9 mouse cellular contexts compared by ENCODE assay signal in genomic region chrX:109014166-109014565, GRCm38 (mm10). TPM values are rescaled to one million over a fixed set of nuclear protein-coding genes. Genes with fewer than 3 reads are reported as not detected.
A peak's percentile ranks its signal among the peaks of the same experiment; 100 is the strongest.
DNase-seq lines count a peak whose midpoint lies in the region; ATAC-seq and TF ChIP-seq lines count a peak whose summit lies in the region.
"Had no signal": no experiment of that assay in that cellular context is flagged by ENCODE, and none has a peak within 500 bp of the region (broad histone marks: within the 10 kb centered on the region; RNA-seq: fewer than 3 reads in every experiment).

No protein-coding gene starts in this region.

- 39% methylated on average over 4 of the region's 4 CpGs for WGBS in forebrain, embryonic 10.5 days
- WGBS in forebrain, embryonic 11.5 days: 29% methylated on average over 4 of the region's 4 CpGs
- 36% methylated on average over 4 of the region's 4 CpGs for WGBS in forebrain, postnatal 0 days
- 37% methylated on average over 4 of the region's 4 CpGs for WGBS in macrophage (ENCODE audit: missing documents)

- DNase-seq in forebrain, embryonic 10.5 days (ENCODE audit: extremely low spot score, low spot score): no peak
- no peak for DNase-seq in forebrain, embryonic 11.5 days (ENCODE audit: low spot score)
- peak; percentile 24 for DNase-seq in CD4-positive helper T cell, adult 2 months (ENCODE audit: low read depth, low spot score)
- peak; percentile 0 for DNase-seq in forebrain, postnatal 0 days
- no peak for DNase-seq in gastrocnemius, postnatal 25 days
- DNase-seq in gastrocnemius, postnatal 4 days (ENCODE audit: low spot score in 2 of 2): no peak
- no peak for DNase-seq in thymus, postnatal 25 days

- no peak overlapping the region for H3K9ac ChIP-seq in forebrain, embryonic 11.5 days (ENCODE audit: low read length)
- H3K9ac ChIP-seq in forebrain, postnatal 0 days: 0 out of 2 replicates have a peak overlapping the region, but pooled peaks have one; percentile 33

- ATAC-seq in forebrain, embryonic 11.5 days (replicated peaks; ENCODE audit: low FRiP score): no peak
- no peak for ATAC-seq in forebrain, postnatal 0 days

- peak overlapping the region; percentile 54 for H3K4me3 ChIP-seq in forebrain, embryonic 10.5 days
- no peak overlapping the region for H3K4me3 ChIP-seq in forebrain, embryonic 11.5 days (ENCODE audit: low read depth, low read length)
- H3K4me3 ChIP-seq in forebrain, postnatal 0 days (ENCODE audit: low read depth, low read length): peak overlapping the region; percentile 48
- H3K4me3 ChIP-seq in macrophage (ENCODE audit: inconsistent target): peak overlapping the region; percentile 51

- H3K27me3 ChIP-seq in forebrain, embryonic 10.5 days (ENCODE audit: poor library complexity, severe bottlenecking): no peaks in the 10 kb centered on the region
- no peaks in the 10 kb centered on the region for H3K27me3 ChIP-seq in forebrain, embryonic 11.5 days (ENCODE audit: control insufficient read depth, insufficient read depth, low read length)
- no peaks in the 10 kb centered on the region for H3K27me3 ChIP-seq in forebrain, postnatal 0 days (ENCODE audit: insufficient read depth, low read length)

- H3K4me2 ChIP-seq in forebrain, embryonic 11.5 days (ENCODE audit: low read depth, low read length, severe bottlenecking): no peak overlapping the region
- H3K4me2 ChIP-seq in forebrain, postnatal 0 days (ENCODE audit: low read depth): peak overlapping the region; percentile 51; the same call in 1 of the 2 replicates

- no peak for TF ChIP-seq CTCF in forebrain, postnatal 0 days (IDR thresholded peaks at IDR 0.05; ENCODE audit: low read depth)

- H3K79me2 ChIP-seq in macrophage (ENCODE audit: inconsistent target): no peaks in the 10 kb centered on the region

- H3K27ac ChIP-seq in forebrain, embryonic 10.5 days: no peak overlapping the region
- H3K27ac ChIP-seq in forebrain, embryonic 11.5 days (ENCODE audit: low read depth, low read length): no peak overlapping the region
- no peak overlapping the region for H3K27ac ChIP-seq in forebrain, postnatal 0 days (ENCODE audit: low read depth, low read length)
- no peak overlapping the region for H3K27ac ChIP-seq in macrophage

- H3K4me1 ChIP-seq in forebrain, embryonic 10.5 days: no peaks in the 10 kb centered on the region
- no peaks in the 10 kb centered on the region for H3K4me1 ChIP-seq in forebrain, embryonic 11.5 days (replicated peaks; ENCODE audit: control insufficient read depth, insufficient read depth, low read length)
- H3K4me1 ChIP-seq in forebrain, postnatal 0 days (ENCODE audit: insufficient read depth): no peaks in the 10 kb centered on the region

- no peaks in the 10 kb centered on the region for H3K9me3 ChIP-seq in forebrain, embryonic 10.5 days
- no peaks in the 10 kb centered on the region for H3K9me3 ChIP-seq in forebrain, embryonic 11.5 days (ENCODE audit: control insufficient read depth, low read length)
- no peaks in the 10 kb centered on the region for H3K9me3 ChIP-seq in forebrain, postnatal 0 days (ENCODE audit: low read length)
- H3K9me3 ChIP-seq: G1E had no signal

- H3K36me3 ChIP-seq in forebrain, embryonic 10.5 days (replicated peaks): no peaks in the 10 kb centered on the region
- no peaks in the 10 kb centered on the region for H3K36me3 ChIP-seq in forebrain, embryonic 11.5 days (ENCODE audit: control insufficient read depth, insufficient read depth, low read length)
- H3K36me3 ChIP-seq in forebrain, postnatal 0 days (ENCODE audit: insufficient read depth): no peaks in the 10 kb centered on the region
- no peaks in the 10 kb centered on the region for H3K36me3 ChIP-seq in macrophage (ENCODE audit: inconsistent target)
- H3K36me3 ChIP-seq: G1E had no signal

RNA-seq across cellular contexts. Expression of gene Hmgn5, which starts 1.0 kb away (rescaled TPM):
- 28.3 and 29.1 TPM in 2 replicates for polyA plus RNA-seq in forebrain, embryonic 10.5 days (2016; fragmentation: Nextera tagmentation; extraction: Ambion mirVana)
- 32.5 and 33.1 TPM in 2 replicates for polyA plus RNA-seq in forebrain, embryonic 11.5 days (2014; fragmentation: Nextera tagmentation; extraction: Ambion mirVana)
- total RNA-seq in forebrain, postnatal 0 days (2014; rRNA removed): 0.46 and 1.2 TPM in 2 replicates
- 11.1 and 12.3 TPM in 2 replicates for polyA plus RNA-seq in forebrain, postnatal 0 days (2015; fragmentation: Nextera tagmentation; extraction: Ambion mirVana)
- 1 to 10 TPM in 25 of 26 experiments, under 1 TPM in 1; 0.58 to 7.3 (median 2.6) TPM for total RNA-seq in macrophage (2018; cell fraction: chromatin; rRNA removed)
- 10 to 100 TPM in 10 of 26 experiments, 1 to 10 TPM in 16; 8.1 to 13.7 (median 9.6) TPM for total RNA-seq in macrophage (2018; cell fraction: cytosol; rRNA removed)
- 10 to 100 TPM in 4 of 26 experiments, 1 to 10 TPM in 22; 3.4 to 15.7 (median 7.0) TPM for total RNA-seq in macrophage (2018; cell fraction: nucleus; rRNA removed)
- 10.2 to 23.6 TPM (median 11.8 TPM) in 3 replicates for polyA plus RNA-seq in macrophage (2018)
- 1 to 10 TPM; 5.9 to 6.7 TPM for total RNA-seq in gastrocnemius, postnatal 25 days (2021)
- 1 to 10 TPM; 5.5 TPM for total RNA-seq in gastrocnemius, postnatal 4 days (2021)

Comparison
In these comparisons a context has a peak if more than half of its experiments do, and no peak if none do; other contexts are left out.
1. DNase-seq: peak in CD4-positive helper T cell, adult 2 months (single experiment) and forebrain, postnatal 0 days (single experiment); none in forebrain, embryonic 10.5 days (single experiment), forebrain, embryonic 11.5 days (single experiment), gastrocnemius, postnatal 25 days (single experiment), gastrocnemius, postnatal 4 days (0 of 2) and thymus, postnatal 25 days (single experiment).